Mouse (Mus musculus) urinary bladder, postnatal 10 days (tissue): ENCODE results near the gene Gm10135.
"Not testable (repeated sequence)": the region's sequence is repeated elsewhere in the genome, so short reads cannot be mapped to it uniquely, and the experiment has no call there.

Experiments
- DNase-seq: peaks from one replicate; pipeline ENCODE4 v3.0.0; 2022; ENCODE audit warnings: low spot score

Gm10135 gene

DNA sequence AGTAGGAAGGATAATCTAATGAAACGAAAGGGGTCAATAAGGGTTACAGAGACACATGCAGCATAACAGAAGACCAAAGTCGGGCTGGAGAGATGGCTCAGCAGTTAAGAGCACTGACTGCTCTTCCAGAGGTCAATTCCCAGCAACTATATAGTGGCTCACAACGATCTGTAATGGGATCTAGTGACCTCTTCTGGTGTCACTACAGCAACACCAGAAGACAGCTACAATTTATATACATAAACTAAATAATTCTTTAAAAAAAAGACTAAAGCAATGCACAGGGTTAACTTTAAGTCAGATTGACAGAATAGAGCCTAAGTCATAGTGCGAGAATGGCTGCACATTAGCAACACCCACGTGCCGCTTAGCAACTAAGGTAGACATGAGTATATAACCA is 14.4 kb downstream of the Gm10135 start:
- DNase-seq, result no peak

DNA sequence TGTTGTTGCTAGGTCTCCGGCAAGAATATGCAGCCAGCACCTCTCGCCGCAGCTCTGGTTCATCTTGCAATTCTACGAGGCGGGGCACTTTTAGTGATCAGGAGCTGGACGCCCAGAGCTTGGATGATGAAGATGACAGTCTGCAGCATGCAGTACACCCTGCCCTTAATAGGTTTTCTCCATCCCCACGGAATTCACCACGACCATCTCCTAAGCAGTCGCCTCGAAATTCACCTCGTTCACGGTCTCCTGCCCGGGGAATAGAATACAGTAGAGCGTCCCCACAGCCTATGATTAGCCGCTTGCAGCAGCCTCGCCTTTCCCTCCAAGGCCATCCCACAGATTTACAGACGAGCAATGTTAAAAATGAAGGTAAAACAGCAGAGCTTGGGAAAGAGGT is 17.2 kb downstream of the Gm10135 start:
- no peak for DNase-seq

DNA sequence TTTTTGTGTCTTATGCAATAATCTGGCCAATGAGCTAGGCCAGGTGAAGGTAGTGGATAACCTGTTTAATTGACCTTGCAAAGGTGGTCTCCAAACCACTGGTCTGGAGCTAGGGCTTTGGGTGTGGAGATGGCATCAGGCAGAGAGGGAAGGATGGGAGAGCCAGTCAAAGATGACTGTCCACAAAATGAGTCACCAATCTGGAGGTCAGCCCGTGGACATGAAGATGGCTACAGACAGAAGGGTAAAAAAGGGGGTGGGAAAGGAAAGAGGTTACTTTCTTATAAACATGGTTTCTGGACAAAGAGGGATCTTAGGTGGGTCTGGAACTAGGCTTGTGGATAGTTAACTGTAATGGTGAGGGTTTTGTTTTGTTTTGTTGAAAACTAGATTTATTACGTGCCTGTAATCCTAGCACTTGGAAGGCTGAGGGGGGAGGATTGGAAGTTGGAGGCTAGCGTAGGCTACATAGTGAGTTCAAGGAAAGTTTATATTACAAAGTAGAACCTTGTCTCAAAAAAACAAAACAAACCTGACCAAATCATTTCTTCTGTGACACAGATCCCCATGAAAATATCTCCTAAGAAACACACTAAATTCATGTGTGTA is 20.4 kb downstream of the Gm10135 start:
- DNase-seq, result no peak

DNA sequence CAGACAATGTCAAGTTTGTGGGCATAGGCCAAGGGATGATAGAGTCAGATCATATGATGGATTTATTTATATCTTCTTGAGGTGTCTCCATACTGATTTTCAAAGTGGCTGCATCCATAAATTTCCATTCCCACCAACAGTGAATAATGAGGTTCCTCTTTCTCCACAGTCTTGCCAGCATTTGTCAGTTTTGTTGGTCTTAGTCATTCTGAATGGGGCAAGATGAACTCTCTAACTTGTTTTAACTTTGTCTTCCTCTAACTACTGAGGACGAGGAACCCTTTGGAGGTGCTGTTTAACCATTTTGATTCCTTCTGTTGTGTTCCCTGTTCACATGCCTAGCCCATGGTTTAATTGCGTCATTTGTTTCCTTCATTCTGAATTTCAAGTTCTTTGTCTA is 24.2 kb downstream of the Gm10135 start:
- DNase-seq, result no peak

DNA sequence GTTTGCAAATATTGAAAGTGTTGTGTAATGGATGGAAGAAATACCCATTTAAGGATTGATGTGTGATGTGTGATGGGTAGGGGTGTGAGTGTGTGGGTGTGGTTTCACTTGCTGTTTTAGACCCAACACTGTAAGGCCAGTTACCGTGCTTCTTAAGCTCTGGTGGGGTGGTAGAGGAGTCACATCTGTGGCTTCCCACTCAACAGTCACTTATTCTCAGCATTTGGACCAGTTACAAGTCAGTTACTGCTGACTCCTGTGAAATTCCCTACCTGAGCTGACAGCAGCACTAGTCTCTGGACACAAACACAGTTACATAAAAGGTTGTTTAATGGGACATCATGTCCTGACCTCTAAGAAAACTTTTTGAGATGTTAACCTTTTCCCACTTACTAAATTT is 26.4 kb downstream of the Gm10135 start:
- no peak for DNase-seq

DNA sequence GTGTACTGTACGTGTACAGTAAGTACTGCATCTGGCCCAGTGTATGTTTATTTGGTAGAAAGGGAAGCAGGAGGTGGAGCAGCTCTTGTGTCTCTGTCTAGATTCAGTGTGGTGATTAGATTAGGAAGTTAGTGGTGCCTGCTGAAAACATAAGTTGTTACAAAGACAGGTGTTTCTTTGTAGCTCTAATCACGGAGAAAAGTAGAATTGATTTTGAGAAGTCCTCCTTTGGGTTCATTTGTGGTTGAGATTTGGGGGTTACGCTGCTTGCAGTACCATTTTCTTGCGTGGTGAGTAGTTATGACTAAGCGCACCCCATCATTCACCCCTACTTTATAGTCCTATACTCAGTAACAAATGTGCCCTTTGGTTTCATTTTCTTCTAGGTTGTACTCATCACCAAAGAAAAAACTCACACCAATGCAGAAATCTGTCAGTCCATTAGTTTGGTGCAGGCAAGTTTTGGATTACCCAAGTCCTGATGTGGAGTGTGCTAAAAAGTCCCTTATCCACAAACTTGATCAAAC is 33.5 kb downstream of the Gm10135 start:
- no peak for DNase-seq

DNA sequence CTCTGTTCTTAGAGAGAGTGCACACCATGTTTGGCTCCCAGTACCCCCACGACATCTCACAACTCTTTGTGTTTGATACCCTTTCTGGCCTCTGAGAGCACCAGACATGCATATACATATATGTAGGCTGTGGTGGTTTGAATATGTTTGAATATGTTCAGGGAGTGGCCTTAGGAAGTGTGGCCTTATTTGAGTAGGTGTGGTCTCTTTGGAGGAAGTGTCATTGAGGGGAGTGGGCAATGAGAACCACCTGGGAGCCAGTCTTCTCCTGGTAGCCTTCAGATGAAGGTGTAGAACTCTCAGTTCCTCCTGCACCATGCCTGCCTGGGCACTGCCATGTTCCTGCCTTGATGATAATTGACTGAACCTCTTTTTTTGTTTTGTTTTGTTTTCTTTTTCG is 35.2 kb downstream of the Gm10135 start:
- DNase-seq, result no peak

DNA sequence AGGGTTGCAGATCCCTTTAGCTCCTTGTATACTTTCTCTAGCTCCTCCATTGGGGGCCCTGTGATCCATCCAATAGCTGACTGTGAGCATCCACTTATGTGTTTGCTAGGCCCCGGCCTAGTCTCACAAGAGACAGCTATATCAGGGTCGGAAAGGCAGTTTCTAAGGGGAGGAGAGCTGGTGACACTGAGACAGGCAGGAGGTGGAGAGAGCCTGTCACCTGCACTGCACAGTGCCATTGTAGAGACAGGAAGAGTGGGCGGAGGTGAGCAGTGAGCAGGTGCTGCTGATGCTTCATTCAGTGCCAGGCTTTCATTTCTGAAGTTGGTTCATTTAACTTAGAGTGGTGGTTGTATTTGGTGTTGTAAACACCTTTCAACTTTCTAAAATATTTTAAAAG is 36.1 kb downstream of the Gm10135 start:
- not testable (repeated sequence) for DNase-seq

DNA sequence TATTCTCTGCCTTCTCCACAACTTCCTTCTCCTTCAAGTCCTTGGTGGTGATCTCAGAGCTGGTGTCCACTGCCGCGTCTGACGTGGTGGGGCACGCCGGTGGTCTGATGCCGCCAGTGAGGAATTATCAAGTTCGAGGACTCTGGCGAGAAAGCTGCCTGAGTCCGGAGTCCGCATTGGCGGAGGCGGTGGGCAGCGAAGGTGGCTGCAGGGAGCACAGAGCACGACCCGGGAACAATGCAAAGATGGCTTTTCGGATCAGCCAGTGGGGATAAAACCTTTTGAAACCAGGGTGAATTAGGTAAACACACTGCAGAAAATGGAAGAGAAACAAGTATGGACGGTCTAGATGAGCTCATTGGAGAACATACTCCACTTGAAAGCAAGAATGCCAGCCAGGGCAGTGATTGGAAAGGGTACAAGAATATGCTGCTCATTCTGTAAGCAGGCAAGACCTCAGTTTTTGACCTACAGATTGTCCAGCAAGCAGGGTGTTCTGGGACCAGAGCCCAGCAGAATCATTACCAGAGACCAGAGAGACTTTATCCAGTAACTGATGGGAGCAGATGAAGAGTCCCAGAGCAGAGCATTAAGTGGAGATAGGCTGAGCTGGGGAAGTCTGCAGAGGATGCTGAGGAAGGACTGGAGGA is 41.4 kb downstream of the Gm10135 start:
- no peak for DNase-seq

DNA sequence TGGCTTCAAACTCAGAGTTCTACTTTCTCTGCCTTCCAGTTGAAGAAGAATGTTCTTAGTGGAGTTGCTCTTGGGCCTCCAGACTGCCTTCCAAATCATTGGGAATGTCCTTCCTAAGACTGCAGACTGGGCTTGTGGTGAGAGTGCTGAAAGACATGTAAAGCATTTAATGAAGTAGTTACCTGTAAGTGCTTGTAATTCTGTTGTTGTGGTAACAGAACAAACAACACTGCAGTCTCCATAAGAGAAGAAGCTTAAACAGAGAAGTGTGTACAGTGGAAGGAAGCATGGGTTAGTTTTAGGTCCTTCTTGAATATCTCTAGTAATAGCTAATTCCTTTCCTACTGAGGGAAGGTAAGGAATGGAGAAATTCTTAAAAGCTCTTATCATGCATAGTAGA is 47.4 kb downstream of the Gm10135 start:
- DNase-seq, result no peak

DNA sequence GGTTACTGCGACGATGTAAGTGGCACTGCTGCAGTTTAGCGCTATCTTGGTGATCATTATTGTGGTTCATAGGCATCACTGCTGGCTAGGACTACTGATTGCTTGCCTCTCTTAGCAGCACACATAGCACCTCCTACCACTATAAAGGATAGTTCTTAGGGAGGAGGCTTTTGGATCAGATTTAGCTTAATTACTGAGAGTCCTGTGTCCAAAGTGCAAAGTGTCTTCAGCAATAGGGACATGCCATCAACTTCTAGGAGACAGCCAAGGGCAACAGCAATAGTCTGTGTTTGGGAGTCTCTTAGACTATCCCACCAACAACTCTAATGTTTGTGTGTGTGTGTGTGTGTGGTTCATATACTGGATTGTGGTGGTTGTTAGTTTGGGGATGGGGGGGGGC is 51.7 kb downstream of the Gm10135 start:
- no peak for DNase-seq

DNA sequence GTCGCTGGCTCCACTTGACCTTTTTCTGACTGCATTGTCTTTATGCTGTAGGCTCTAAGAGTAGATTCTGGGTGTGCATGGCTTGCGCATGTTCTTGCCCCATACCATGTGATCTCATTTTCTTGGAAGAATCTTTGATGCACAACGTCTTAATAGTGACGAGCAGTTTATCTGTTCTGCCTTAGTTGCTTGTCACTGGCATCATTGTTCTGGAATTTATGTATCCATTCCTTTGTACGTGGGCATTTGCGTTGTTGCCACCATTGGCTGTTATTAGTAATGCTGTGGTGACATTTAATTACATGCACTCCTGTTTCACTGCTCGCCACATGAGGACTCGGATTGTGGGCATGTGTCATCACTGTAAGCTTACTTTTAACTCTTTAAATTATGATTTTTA is 53.3 kb downstream of the Gm10135 start:
- no peak for DNase-seq

DNA sequence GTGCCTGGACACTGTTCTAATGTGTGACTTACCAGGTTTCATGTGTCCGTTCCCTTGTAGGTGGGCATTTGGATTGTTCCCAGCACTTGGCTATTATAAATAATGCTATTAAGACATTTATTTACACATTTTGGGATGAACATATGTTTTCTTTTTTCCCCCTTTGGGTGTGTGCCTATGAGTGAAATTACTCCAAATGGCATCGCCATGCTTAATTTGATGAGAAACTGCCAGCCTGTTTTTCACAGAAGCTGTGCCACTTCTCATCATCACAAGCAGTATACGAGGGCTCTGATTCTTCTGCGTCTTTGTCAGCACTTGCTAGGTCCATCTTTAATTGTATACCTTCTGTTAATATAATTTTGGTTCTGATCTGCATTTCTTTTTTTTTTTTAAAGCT is 54.1 kb downstream of the Gm10135 start:
- DNase-seq, result no peak

DNA sequence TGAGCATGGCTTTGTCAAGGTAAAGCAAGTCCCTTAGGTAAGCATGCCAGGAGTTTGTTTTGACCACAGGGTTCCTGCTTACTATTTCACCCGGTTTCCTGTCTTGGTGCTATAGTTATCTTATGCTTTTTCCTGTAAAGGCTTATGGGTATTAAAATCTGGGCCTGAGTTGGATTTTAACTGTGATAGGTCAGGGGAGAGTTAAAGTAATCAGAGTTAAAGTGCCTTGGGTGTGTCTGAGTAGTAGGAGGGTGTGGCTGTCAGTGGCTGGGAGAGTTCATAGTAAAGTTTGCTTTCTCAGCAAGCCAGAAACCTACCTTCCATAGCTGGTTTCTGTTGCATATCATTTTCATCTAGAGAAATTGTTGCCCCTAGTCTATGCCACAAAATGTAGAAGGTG is 57.7 kb downstream of the Gm10135 start:
- no peak for DNase-seq

DNA sequence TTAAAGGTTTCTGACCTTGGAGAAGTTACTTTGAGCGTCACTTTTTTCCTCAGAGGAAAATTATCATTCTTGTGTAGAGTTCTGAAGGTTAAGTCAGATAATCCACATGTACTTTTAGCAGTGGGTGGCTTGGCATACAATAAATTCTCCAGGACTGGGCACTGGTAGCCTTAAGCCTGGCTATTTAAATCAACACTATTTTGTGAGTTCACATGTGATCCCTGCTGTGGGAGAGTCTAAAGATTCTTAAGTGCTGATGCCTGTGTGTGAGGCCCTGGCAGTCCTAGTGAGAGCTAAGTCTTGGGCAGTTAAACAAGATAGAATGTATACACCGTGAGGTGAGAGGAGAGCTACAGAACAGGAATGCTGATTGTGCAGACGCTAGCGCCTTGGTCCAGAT is 58.5 kb downstream of the Gm10135 start:
- no peak for DNase-seq
